Mouse (Mus musculus): ENCODE data around the gene Carmil1. TPM values are rescaled to one million over a fixed set of nuclear protein-coding genes. Genes with fewer than 3 reads are reported as not detected.
A peak's percentile ranks its signal among the peaks of the same experiment; 100 is the strongest.

Gene Carmil1
- polyA plus RNA-seq, 1 experiment from 2014 or later = 2.8 TPM

DNA sequence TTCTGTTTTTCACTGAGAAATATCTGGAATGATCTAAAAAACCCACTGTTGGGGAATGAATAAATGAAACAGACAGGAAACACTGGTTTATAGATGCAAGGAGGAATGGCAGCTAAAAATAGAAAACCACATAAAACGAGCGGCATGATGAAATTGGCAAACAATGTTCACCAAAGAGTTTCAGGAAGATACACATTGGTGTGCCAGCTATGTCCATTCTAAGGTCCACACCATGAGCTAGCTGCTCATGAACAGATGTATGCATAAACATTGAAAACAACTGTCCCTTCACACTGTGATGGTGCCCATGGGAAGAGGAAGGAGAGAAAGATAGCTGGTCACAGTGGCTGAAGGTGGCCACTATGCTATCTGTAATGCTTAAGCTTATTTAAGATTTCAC lies 229.1 kb downstream of the Carmil1 start:
- Histone ChIP-seq H3K79me2 (ENCODE audit: inconsistent target) (no peaks in the 10 kb centered on the region), H3K27ac (no peak overlapping the region), H3K4me3 (ENCODE audit: inconsistent target) (no peak overlapping the region), H3K36me3 (ENCODE audit: inconsistent target) (no peaks in the 10 kb centered on the region)
- 23% methylated on average over 2 of the region's 2 CpGs for WGBS (ENCODE audit: missing documents)

GRCm38 (mm10) chr13:24050330-24050729 lies 230.3 kb downstream of the Carmil1 start:
- Histone ChIP-seq H3K79me2 (ENCODE audit: inconsistent target) (no peaks in the 10 kb centered on the region), H3K27ac (no peak overlapping the region), H3K4me3 (ENCODE audit: inconsistent target) (no peak overlapping the region), H3K36me3 (ENCODE audit: inconsistent target) (no peaks in the 10 kb centered on the region)
- WGBS (ENCODE audit: missing documents) = 11% methylated on average over 5 of the region's 5 CpGs

DNA sequence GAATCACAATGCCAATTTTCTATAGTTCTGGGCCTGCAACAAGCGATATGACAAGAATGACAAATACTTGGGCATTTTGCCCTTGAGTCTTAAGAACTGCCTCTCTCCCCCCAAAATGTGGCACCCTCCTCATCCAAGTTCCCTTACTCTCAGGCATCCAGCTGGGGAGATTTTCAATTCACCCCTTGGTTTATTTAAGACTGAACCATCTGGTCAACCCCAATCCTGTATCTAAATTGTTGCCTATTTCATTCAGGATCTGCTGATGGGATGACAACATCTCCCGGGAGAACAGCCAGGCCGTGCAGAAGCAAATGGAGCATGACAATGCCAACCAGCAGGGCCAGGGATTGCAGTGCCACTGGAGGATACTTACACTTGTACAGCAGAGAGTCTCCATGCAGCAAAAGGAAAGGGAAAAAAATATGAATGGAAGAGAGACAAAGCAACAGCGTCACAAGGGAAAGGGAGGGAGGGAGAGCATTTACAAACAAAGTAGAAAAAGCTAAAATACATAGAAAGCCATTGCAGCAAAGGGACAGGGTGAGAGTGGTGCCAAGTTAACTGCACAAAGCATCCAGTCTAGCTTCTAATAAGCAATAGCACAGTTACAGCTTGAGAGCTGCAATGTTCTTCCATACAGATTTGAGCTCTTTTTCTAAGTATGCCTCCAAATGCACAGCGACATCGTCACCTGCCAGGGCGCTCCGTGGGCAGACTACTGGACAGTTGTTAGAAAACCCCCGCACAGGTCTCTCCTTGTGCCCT lies 231.1 kb downstream of the Carmil1 start:
- Histone ChIP-seq H3K36me3 (ENCODE audit: inconsistent target) (no peaks in the 10 kb centered on the region), H3K79me2 (ENCODE audit: inconsistent target) (no peaks in the 10 kb centered on the region), H3K4me3 (ENCODE audit: inconsistent target) (no peak overlapping the region), H3K27ac (no peak overlapping the region)
- WGBS (ENCODE audit: missing documents) = 94% methylated on average over 9 of the region's 9 CpGs

DNA sequence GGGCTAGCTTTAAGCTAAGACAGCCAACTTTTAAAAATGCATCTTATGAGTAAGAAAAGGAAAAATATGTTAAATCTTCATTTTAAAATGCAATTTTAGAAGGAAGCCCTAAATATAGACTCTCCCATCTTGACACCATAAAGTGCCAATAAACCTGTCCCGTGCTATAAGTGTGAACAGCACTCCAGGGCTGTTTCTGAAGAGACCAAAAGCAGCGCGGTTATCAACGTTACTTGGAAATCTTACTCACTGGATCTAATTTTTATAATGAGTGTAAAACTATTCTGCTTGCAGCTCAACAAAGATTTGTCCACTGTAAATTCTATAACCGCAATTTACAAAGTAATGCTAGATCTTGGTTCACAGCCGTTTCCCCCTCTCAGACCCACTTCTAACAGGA lies 232.0 kb downstream of the Carmil1 start:
- 96% methylated on average over 6 of the region's 6 CpGs for WGBS (ENCODE audit: missing documents)

GRCm38 (mm10) chr13:24045271-24045670 lies 235.3 kb downstream of the Carmil1 start:
- no peaks in the 10 kb centered on the region for H3K79me2 ChIP-seq (ENCODE audit: inconsistent target)
- WGBS (ENCODE audit: missing documents) = 86% methylated on average over 3 of the region's 3 CpGs

More for the DNA sequence above, 232.0 kb downstream of the Carmil1 start:
- H3K79me2 ChIP-seq (ENCODE audit: inconsistent target) = no peaks in the 10 kb centered on the region
- no peak overlapping the region for H3K27ac ChIP-seq
- H3K36me3 ChIP-seq (ENCODE audit: inconsistent target) = no peaks in the 10 kb centered on the region
- no peak overlapping the region for H3K4me3 ChIP-seq (ENCODE audit: inconsistent target)

GRCm38 (mm10) chr13:24040221-24040620 lies 240.4 kb downstream of the Carmil1 start:
- H3K27ac ChIP-seq = no peak overlapping the region
- H3K36me3 ChIP-seq (ENCODE audit: inconsistent target) = no peaks in the 10 kb centered on the region
- WGBS (ENCODE audit: missing documents) = 95% methylated on average over 7 of the region's 7 CpGs
- no peak overlapping the region for H3K4me3 ChIP-seq (ENCODE audit: inconsistent target)
- H3K79me2 ChIP-seq (ENCODE audit: inconsistent target) = no peaks in the 10 kb centered on the region

More at GRCm38 (mm10) chr13:24045271-24045670, 235.3 kb downstream of the Carmil1 start:
- H3K36me3 ChIP-seq (ENCODE audit: inconsistent target) = no peaks in the 10 kb centered on the region
- no peak overlapping the region for H3K27ac ChIP-seq
- no peak overlapping the region for H3K4me3 ChIP-seq (ENCODE audit: inconsistent target)

DNA sequence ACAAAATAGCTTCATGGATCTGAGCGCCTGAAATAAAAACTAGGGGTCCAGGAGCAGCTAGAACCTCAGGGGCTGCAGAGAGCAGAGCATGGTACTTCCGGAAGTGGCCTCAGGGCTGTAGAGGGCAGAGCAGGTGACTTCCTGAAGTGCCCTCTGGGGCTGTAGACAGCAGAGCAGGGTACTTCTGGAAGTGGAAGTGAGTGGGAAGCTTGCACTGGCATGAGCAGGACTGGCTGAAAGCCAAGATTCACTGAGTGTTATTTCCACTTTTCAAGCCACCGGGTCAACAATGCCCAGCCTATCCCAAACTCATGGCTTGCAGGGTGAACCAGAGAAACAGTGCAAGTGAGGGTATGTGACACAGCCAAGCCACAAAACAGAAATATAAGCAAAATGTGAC lies 243.1 kb downstream of the Carmil1 start:
- WGBS (ENCODE audit: missing documents) = 29% methylated on average over 3 of the region's 3 CpGs
- Histone ChIP-seq H3K4me3 (ENCODE audit: inconsistent target) (no peak overlapping the region), H3K27ac (no peak overlapping the region), H3K36me3 (ENCODE audit: inconsistent target) (no peaks in the 10 kb centered on the region), H3K79me2 (ENCODE audit: inconsistent target) (no peaks in the 10 kb centered on the region)

DNA sequence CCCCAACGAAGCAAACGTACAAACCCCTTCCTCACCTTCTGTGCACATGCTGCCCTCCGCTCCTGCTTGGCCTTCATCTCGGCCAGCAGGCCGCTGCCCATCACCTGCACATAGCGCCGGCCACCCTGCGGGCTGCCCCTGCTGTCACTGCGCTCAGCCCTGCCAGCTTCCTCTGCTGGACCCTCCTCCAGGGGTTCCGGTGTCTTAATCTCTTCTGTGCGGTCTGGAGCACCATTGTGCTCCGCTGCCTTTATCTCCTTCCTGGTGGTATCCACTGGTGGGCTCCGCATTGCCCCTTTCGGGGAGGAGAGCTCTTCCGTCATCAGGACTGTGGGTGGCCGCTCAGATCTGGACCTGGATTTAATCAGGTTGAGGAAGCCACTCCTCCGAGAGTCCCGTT lies 244.4 kb downstream of the Carmil1 start:
- H3K27ac ChIP-seq = no peak overlapping the region
- peak overlapping the region; percentile 21 for H3K4me3 ChIP-seq (ENCODE audit: inconsistent target)
- H3K36me3 ChIP-seq (ENCODE audit: inconsistent target) = no peaks in the 10 kb centered on the region
- WGBS (ENCODE audit: missing documents) = 64% methylated on average over 18 of the region's 18 CpGs
- H3K79me2 ChIP-seq (ENCODE audit: inconsistent target) = no peaks in the 10 kb centered on the region

GRCm38 (mm10) chr13:24027191-24028170 lies 253.1 kb downstream of the Carmil1 start:
- Histone ChIP-seq H3K79me2 (ENCODE audit: inconsistent target) (no peaks in the 10 kb centered on the region), H3K4me3 (ENCODE audit: inconsistent target) (no peak overlapping the region), H3K36me3 (ENCODE audit: inconsistent target) (no peaks in the 10 kb centered on the region), H3K27ac (no peak overlapping the region)
- 63% methylated on average over 5 of the region's 5 CpGs for WGBS (ENCODE audit: missing documents)

GRCm38 (mm10) chr13:24018515-24018914 lies 262.1 kb downstream of the Carmil1 start:
- Histone ChIP-seq H3K79me2 (ENCODE audit: inconsistent target) (no peaks in the 10 kb centered on the region), H3K27ac (no peak overlapping the region), H3K4me3 (ENCODE audit: inconsistent target) (no peak overlapping the region), H3K36me3 (ENCODE audit: inconsistent target) (no peaks in the 10 kb centered on the region)
- 88% methylated on average over 4 of the region's 4 CpGs for WGBS (ENCODE audit: missing documents)

DNA sequence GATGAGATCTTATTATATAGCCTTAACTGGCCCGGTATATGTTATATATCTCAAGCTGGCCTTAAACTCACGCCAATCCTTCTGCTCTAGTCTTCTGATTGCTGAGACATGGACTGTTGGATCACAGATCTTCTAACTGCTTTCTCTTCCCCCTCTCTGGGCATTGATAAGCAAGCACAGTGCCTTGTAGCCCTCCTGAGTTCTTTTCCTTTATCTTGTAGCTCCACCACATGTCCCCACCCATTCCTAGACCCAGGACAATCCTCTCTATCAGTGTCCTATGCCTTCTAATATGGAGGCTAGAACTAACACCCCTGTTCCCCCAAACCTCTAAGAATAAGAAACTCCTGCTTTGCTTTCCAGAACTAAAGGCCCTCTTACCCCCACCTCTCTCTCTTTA lies 275.1 kb downstream of the Carmil1 start:
- 85% methylated on average over 2 of the region's 2 CpGs for WGBS (ENCODE audit: missing documents)
- H3K79me2 ChIP-seq (ENCODE audit: inconsistent target) = no peaks in the 10 kb centered on the region
- H3K4me3 ChIP-seq (ENCODE audit: inconsistent target) = no peak overlapping the region
- no peaks in the 10 kb centered on the region for H3K36me3 ChIP-seq (ENCODE audit: inconsistent target)
- no peak overlapping the region for H3K27ac ChIP-seq

DNA sequence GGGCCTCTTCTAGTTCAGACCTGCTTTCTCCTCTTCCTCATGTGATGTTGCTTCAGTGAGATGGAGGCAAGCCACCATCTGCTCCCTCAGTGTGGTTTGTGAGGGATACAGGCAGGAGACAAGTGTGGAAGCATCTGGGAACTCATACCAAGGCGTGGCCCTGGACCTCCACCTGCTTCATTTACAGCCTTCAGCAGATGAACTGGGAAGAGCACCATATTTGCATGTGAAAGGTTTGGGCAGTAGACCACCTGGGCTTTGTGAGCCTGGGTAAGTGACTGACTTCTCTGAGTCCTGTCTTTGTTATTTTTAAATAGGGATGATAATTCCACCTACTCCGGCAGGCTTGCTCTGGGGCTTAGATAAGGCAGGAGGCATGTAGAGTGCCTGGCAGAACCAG lies 278.8 kb downstream of the Carmil1 start:
- no peak overlapping the region for H3K27ac ChIP-seq
- 89% methylated on average over 2 of the region's 2 CpGs for WGBS (ENCODE audit: missing documents)
- H3K79me2 ChIP-seq (ENCODE audit: inconsistent target) = no peaks in the 10 kb centered on the region
- no peak overlapping the region for H3K4me3 ChIP-seq (ENCODE audit: inconsistent target)
- no peaks in the 10 kb centered on the region for H3K36me3 ChIP-seq (ENCODE audit: inconsistent target)

GRCm38 (mm10) chr13:24001081-24001480 lies 279.5 kb downstream of the Carmil1 start:
- no peaks in the 10 kb centered on the region for H3K79me2 ChIP-seq (ENCODE audit: inconsistent target)
- WGBS (ENCODE audit: missing documents) = 91% methylated on average over 2 of the region's 2 CpGs
- no peak overlapping the region for H3K27ac ChIP-seq
- H3K36me3 ChIP-seq (ENCODE audit: inconsistent target) = no peaks in the 10 kb centered on the region
- H3K4me3 ChIP-seq (ENCODE audit: inconsistent target) = no peak overlapping the region

DNA sequence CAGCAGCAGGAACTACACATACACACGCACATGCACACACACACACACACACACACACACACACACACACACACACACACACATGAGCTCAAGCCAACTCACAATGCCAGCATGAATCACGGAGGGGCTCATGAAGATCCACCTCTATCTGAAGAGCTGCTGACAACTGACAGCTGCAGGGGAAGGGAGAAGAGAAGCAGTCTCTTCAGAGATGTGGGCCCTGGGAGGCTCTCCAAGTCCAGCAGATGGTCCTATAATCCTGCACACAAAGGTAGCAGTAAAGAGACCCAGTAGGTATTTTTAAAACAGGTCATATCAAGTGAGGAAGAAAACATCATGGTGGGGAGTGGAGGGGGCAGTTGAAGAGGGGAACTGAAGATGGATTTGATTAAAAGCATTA lies 281.8 kb downstream of the Carmil1 start:
- Histone ChIP-seq H3K36me3 (ENCODE audit: inconsistent target) (no peaks in the 10 kb centered on the region), H3K27ac (no peak overlapping the region), H3K79me2 (ENCODE audit: inconsistent target) (no peaks in the 10 kb centered on the region), H3K4me3 (ENCODE audit: inconsistent target) (no peak overlapping the region)
- 83% methylated on average over 2 of the region's 2 CpGs for WGBS (ENCODE audit: missing documents)

DNA sequence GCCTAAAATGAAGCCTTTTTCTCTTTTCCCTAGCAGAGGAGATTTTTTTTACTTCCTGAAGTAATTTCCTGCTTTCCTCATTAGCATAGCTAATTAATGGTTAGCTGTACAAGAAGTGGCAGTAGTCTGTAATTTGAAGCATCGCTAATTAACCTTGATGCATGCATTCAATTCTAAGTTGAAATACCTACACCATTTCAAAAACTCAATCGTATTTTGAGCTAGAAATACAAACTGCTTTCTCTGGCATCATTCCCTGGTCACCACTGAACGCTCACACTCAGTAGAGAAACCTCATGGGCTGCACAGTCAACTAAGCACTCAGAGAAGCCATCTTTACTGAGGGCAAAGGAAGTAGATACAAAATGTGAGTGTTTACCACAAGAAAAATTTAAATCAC lies 285.8 kb downstream of the Carmil1 start:
- 81% methylated on average over 3 of the region's 3 CpGs for WGBS (ENCODE audit: missing documents)
- Histone ChIP-seq H3K27ac (no peak overlapping the region), H3K4me3 (ENCODE audit: inconsistent target) (no peak overlapping the region), H3K36me3 (ENCODE audit: inconsistent target) (no peaks in the 10 kb centered on the region), H3K79me2 (ENCODE audit: inconsistent target) (no peaks in the 10 kb centered on the region)
